Mouse (Mus musculus) kidney, embryonic 14.5 days (tissue): Measurements from ENCODE around the gene Rere. TPM values are rescaled to one million over a fixed set of nuclear protein-coding genes. Genes with fewer than 3 reads are reported as not detected.
A peak's percentile ranks its signal among the peaks of the same experiment; 100 is the strongest.
"Not testable (repeated sequence)": the region's sequence is repeated elsewhere in the genome, so short reads cannot be mapped to it uniquely, and the experiment has no call there.

ENCODE experiments used
- ATAC-seq: fragments of 200-750 bp; cut with Nextera tagmentation; 2 replicates; pipeline ENCODE4 v1.8.0; 2017; ENCODE audit warnings: moderate number of reproducible peaks, mild to moderate bottlenecking, moderate TSS enrichment, moderate library complexity; ENCODE audit not compliant: low FRiP score, low TSS enrichment
- H3K27ac ChIP-seq: fragments of 300-500 bp; sonication (generic); 2 replicates; pipeline ENCODE4 v1.5.1; 2014; ENCODE audit warnings: low read depth, mild to moderate bottlenecking, low read length, moderate library complexity, mixed read lengths
- H3K27me3 ChIP-seq: fragments of 300-500 bp; sonication (generic); 2 replicates; pipeline ENCODE4 v1.6.1; 2014; ENCODE audit warnings: mild to moderate bottlenecking, low read length; ENCODE audit not compliant: control insufficient read depth, insufficient read depth
- H3K36me3 ChIP-seq: fragments of 300-500 bp; sonication (generic); 2 replicates; pipeline ENCODE4 v1.6.1; 2014; ENCODE audit warnings: low read length, mixed read lengths; ENCODE audit not compliant: control insufficient read depth, insufficient read depth
- H3K4me1 ChIP-seq: fragments of 300-500 bp; sonication (generic); 2 replicates; pipeline ENCODE4 v1.6.1; 2014; ENCODE audit warnings: low read length, mixed read lengths; ENCODE audit not compliant: control insufficient read depth, insufficient read depth
- H3K4me2 ChIP-seq: fragments of 300-500 bp; sonication (generic); replicated peaks from 2 replicates; pipeline ENCODE4 v1.6.1; 2014; ENCODE audit warnings: low read depth, mild to moderate bottlenecking, low read length
- H3K4me3 ChIP-seq: fragments of 300-500 bp; sonication (generic); 2 replicates; pipeline ENCODE4 v1.5.1; 2014; ENCODE audit warnings: mild to moderate bottlenecking, low read length
- H3K9ac ChIP-seq: fragments of 300-500 bp; sonication (generic); 2 replicates; pipeline ENCODE4 v1.6.1; 2014; ENCODE audit warnings: low read depth, mild to moderate bottlenecking, low read length, moderate library complexity
- H3K9me3 ChIP-seq: fragments of 300-500 bp; sonication (generic); 2 replicates; pipeline ENCODE4 v1.6.1; 2016; ENCODE audit warnings: low read length; ENCODE audit not compliant: control insufficient read depth
- WGBS: fragments of 180-500 bp; shearing (Covaris S2); extraction: QIAGEN DNeasy Blood & Tissue Kit; methylation state at CpG from one replicate; pipeline ENCODE4 v1.1.7; 2014; 5-methylcytosine and 5-hydroxymethylcytosine counted together
- polyA plus RNA-seq: library from polyadenylated mRNA; unstranded; fragments of >200 nt; fragmentation: Nextera tagmentation; extraction: Ambion mirVana; gene quantifications from 2 replicates; pipeline ENCODE4 v1.2.1, GENCODE M21; 2014

Rere gene
- polyA plus RNA-seq, 1 experiment from 2014 or later = 49.9 TPM

DNA sequence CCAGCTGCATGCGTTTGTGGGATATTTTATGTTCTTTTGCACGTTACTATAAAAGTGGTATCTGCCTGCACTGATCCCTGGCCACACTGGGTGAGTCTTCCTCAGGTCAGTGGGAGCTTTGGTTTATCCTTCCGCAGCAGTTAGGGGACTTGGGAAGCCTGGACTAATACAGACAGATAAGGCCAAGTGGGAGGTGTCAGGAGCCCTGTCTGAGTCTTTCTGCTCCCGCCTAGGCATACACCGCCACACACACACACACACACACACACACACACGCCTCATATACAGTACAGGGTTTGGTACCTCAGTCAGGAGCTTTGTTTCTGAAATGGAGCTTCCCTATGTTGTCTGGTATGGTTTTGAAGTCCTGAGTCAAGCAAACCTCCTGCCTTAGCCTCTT, 310.6 kb downstream of the Rere start:
- Histone ChIP-seq H3K9me3 (no peaks in the 10 kb centered on the region), H3K9ac (peak overlapping the region; percentile 14; the same call in 1 of the 2 replicates), H3K4me3 (no peak overlapping the region), H3K36me3 (peaks cover 2% of the 10 kb centered on the region; the same call in 1 of the 2 replicates), H3K4me2 (no peak overlapping the region; the same call in 1 of the 2 replicates), H3K27me3 (no peaks in the 10 kb centered on the region), H3K27ac (peak overlapping the region; percentile 80; the same call in 1 of the 2 replicates), H3K4me1 (peaks cover 56% of the 10 kb centered on the region)
- WGBS = 48% methylated on average over 6 of the region's 6 CpGs
- no peak for ATAC-seq

- peaks cover 56% of the 10 kb centered on the region for H3K4me1 ChIP-seq
- ATAC-seq = no peak
- peak overlapping the region; percentile 53; the same call in 1 of the 2 replicates for H3K27ac ChIP-seq
- no peaks in the 10 kb centered on the region for H3K9me3 ChIP-seq
- no peak overlapping the region for H3K4me2 ChIP-seq
- no peak overlapping the region for H3K4me3 ChIP-seq
- H3K9ac ChIP-seq = no peak overlapping the region
- H3K27me3 ChIP-seq = no peaks in the 10 kb centered on the region
- WGBS = 62% methylated on average over 4 of the region's 4 CpGs
- peaks cover 2% of the 10 kb centered on the region; the same call in 1 of the 2 replicates for H3K36me3 ChIP-seq
Measured at GRCm38 (mm10) chr4:150593473-150594217, 312.2 kb downstream of the Rere start.

DNA sequence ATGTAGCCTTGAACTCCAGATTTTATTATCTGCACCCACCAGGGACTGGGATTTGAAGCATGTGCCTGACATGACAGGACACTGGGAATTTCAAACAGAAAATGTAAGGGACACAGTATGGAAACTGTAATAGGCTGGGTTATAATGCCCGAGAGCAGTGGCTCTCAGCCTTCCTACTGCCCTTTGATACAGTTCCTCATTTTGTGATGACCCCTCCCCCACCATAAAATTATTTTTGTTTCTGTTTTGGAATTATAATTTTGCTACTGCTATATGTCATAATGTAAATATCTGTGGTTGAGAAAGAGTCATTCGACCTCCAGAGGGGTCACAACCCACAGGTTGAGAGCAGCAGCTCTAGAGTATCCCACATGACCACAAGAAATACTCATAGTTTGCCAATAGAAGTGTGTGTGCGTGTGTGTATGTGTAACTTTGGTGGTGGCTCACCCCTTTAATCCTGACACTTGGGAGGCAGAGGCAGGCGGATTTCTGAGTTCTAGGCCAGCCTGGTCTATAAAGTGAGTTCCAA, 312.9 kb downstream of the Rere start:
- Histone ChIP-seq H3K36me3 (peaks cover 2% of the 10 kb centered on the region; the same call in 1 of the 2 replicates), H3K4me2 (no peak overlapping the region), H3K4me3 (no peak overlapping the region), H3K9me3 (no peaks in the 10 kb centered on the region), H3K27me3 (no peaks in the 10 kb centered on the region), H3K9ac (no peak overlapping the region), H3K4me1 (peaks cover 57% of the 10 kb centered on the region), H3K27ac (no peak overlapping the region)
- 95% methylated on average over 4 of the region's 4 CpGs for WGBS
- no peak for ATAC-seq

GRCm38 (mm10) chr4:150595071-150595470, 313.6 kb downstream of the Rere start:
- no peak overlapping the region for H3K4me2 ChIP-seq
- no peak for ATAC-seq
- H3K9me3 ChIP-seq = no peaks in the 10 kb centered on the region
- WGBS = 66% methylated on average over 3 of the region's 3 CpGs
- H3K9ac ChIP-seq = no peak overlapping the region
- H3K27me3 ChIP-seq = no peaks in the 10 kb centered on the region
- peaks cover 2% of the 10 kb centered on the region; the same call in 1 of the 2 replicates for H3K36me3 ChIP-seq
- H3K27ac ChIP-seq = no peak overlapping the region
- H3K4me3 ChIP-seq = no peak overlapping the region
- H3K4me1 ChIP-seq = peaks cover 58% of the 10 kb centered on the region

GRCm38 (mm10) chr4:150595991-150596390, 314.5 kb downstream of the Rere start:
- Histone ChIP-seq H3K9ac (no peak overlapping the region), H3K4me3 (no peak overlapping the region), H3K9me3 (no peaks in the 10 kb centered on the region), H3K4me2 (no peak overlapping the region), H3K36me3 (peaks cover 2% of the 10 kb centered on the region; the same call in 1 of the 2 replicates), H3K4me1 (peaks cover 49% of the 10 kb centered on the region), H3K27me3 (no peaks in the 10 kb centered on the region), H3K27ac (no peak overlapping the region)
- ATAC-seq = no peak
- 72% methylated on average over 5 of the region's 5 CpGs for WGBS

- H3K9ac ChIP-seq = no peak overlapping the region; the same call in 1 of the 2 replicates
- WGBS = 63% methylated on average over 1 of the region's 1 CpGs
- H3K27ac ChIP-seq = no peak overlapping the region
- no peak overlapping the region for H3K4me2 ChIP-seq
- H3K4me1 ChIP-seq = peaks cover 23% of the 10 kb centered on the region
- H3K27me3 ChIP-seq = no peaks in the 10 kb centered on the region
- no peak for ATAC-seq
- no peak overlapping the region for H3K4me3 ChIP-seq
- H3K9me3 ChIP-seq = no peaks in the 10 kb centered on the region
- peaks cover 2% of the 10 kb centered on the region; the same call in 1 of the 2 replicates for H3K36me3 ChIP-seq
Measured at GRCm38 (mm10) chr4:150598686-150599085, 317.2 kb downstream of the Rere start.

- H3K36me3 ChIP-seq = peaks cover 2% of the 10 kb centered on the region; the same call in 1 of the 2 replicates
- no peak overlapping the region for H3K4me3 ChIP-seq
- H3K9me3 ChIP-seq = no peaks in the 10 kb centered on the region
- ATAC-seq = no peak
- peaks cover 23% of the 10 kb centered on the region for H3K4me1 ChIP-seq
- no peaks in the 10 kb centered on the region for H3K27me3 ChIP-seq
- no peak overlapping the region for H3K4me2 ChIP-seq
- 51% methylated on average over 3 of the region's 3 CpGs for WGBS
- H3K9ac ChIP-seq = no peak overlapping the region
- H3K27ac ChIP-seq = peak overlapping the region; percentile 56
Measured at GRCm38 (mm10) chr4:150599119-150599992, 317.9 kb downstream of the Rere start.

GRCm38 (mm10) chr4:150600503-150600902, 319.1 kb downstream of the Rere start:
- peaks cover 19% of the 10 kb centered on the region for H3K4me1 ChIP-seq
- 83% methylated on average over 2 of the region's 2 CpGs for WGBS
- not testable (repeated sequence) for H3K9me3 ChIP-seq, H3K9ac ChIP-seq, H3K27ac ChIP-seq, H3K27me3 ChIP-seq, H3K36me3 ChIP-seq, ATAC-seq, H3K4me2 ChIP-seq, H3K4me3 ChIP-seq
